Mouse (Mus musculus): Measurements from ENCODE around the gene Prmt2.

DNA sequence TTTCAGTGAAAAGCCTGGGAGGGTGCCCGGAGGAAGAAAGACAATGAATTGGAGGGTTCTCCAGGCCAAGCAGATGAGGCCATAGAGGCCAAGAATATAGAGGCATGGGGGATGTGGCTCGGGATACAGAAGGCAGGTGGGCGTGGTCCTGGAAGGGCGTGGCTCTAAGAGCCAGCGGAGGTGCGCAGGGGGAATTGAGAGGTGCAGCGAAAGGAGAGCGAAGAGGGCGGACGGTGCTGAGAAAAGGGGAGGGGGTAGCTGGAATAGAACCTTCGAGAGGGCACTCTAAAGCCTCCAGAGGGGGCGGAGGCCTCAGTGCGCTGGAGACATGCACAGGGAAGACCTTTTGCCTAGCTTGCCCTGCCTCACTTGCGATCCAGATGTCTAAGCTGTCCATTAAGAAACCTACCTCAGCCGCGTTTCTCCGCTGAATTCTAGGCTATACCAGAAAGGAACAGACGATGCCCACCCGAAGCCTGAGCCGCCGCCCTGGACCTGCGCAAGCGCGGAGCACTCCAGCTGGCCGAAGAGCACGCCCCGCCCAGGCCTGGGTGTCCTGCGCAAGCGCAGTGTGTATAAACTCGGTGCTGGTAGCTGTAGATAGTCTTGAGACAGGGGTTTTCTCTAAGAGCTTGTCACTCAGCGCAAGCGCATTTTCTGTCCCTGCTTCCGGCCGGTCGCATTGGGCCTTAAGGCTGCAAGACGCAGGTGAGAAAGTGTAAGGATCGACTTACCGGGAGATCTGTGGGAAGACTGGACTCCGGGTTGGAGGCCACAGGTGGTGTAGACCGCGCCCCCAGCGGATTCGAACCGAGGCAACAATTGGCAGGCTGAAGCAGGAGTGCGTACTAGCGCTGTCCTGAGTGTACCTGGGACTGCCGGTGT is at the start of gene Prmt2:
- TF ChIP-seq CTCF (IDR thresholded peaks at IDR 0.05; ENCODE audit: control insufficient read depth, insufficient read depth, insufficient read length), result no peak
- TF ChIP-seq USF1 (IDR thresholded peaks at IDR 0.05; ENCODE audit: low read depth), result no peak
- TF ChIP-seq MAX (IDR thresholded peaks at IDR 0.05), result no peak
- no peak for TF ChIP-seq MYOG (IDR thresholded peaks at IDR 0.05; ENCODE audit: control insufficient read depth, extremely low read depth, insufficient read length)
- TF ChIP-seq CEBPB (IDR thresholded peaks at IDR 0.05; ENCODE audit: low read depth), result no peak
- TF ChIP-seq MYOD1 (IDR thresholded peaks at IDR 0.05; ENCODE audit: control insufficient read depth, insufficient read length, low read depth), result no peak
